Mouse (Mus musculus) embryonic facial prominence, embryonic 11.5 days (tissue): ENCODE data around the gene Syt3. TPM values are rescaled to one million over a fixed set of nuclear protein-coding genes. Genes with fewer than 3 reads are reported as not detected.
A peak's percentile ranks its signal among the peaks of the same experiment; 100 is the strongest.

Experiments used
- ATAC-seq: fragments of 200-750 bp; cut with Nextera tagmentation; replicated peaks from 2 replicates; pipeline ENCODE4 v1.8.0; 2017; ENCODE audit warnings: low read depth; ENCODE audit not compliant: insufficient number of reproducible peaks, low FRiP score, low TSS enrichment
- DNase-seq: peaks from one replicate; pipeline ENCODE4 v3.0.0-alpha.2; 2015; ENCODE audit warnings: low spot score
- H3K27ac ChIP-seq: fragments of 300-500 bp; sonication (generic); replicated peaks from 2 replicates; pipeline ENCODE4 v1.5.1; 2014; ENCODE audit warnings: mild to moderate bottlenecking, low read depth, low read length, control low read depth
- H3K27me3 ChIP-seq: fragments of 300-500 bp; sonication (generic); 2 replicates; pipeline ENCODE4 v1.6.1; 2014; ENCODE audit warnings: mild to moderate bottlenecking, low read length, moderate library complexity, mixed read lengths; ENCODE audit not compliant: control insufficient read depth, insufficient read depth
- H3K36me3 ChIP-seq: fragments of 300-500 bp; sonication (generic); replicated peaks from 2 replicates; pipeline ENCODE4 v1.6.1; 2014; ENCODE audit warnings: low read depth, mild to moderate bottlenecking, low read length, moderate library complexity, mixed read lengths; ENCODE audit not compliant: control insufficient read depth, insufficient read depth
- H3K4me1 ChIP-seq: fragments of 300-500 bp; sonication (generic); 2 replicates; pipeline ENCODE4 v1.6.1; 2014; ENCODE audit warnings: low read length, mixed read lengths; ENCODE audit not compliant: control insufficient read depth, insufficient read depth
- H3K4me2 ChIP-seq: fragments of 300-500 bp; sonication (generic); 2 replicates; pipeline ENCODE4 v1.6.1; 2014; ENCODE audit warnings: low read depth, mild to moderate bottlenecking, control low read depth, low read length, moderate library complexity
- H3K4me3 ChIP-seq: fragments of 300-500 bp; sonication (generic); 2 replicates; pipeline ENCODE4 v1.5.1; 2014; ENCODE audit warnings: low read depth, low read length, control low read depth
- H3K9ac ChIP-seq: fragments of 300-500 bp; sonication (generic); replicated peaks from 2 replicates; pipeline ENCODE4 v1.6.1; 2014; ENCODE audit warnings: mild to moderate bottlenecking, control low read depth, low read length
- H3K9me3 ChIP-seq: fragments of 300-500 bp; sonication (generic); replicated peaks from 2 replicates; pipeline ENCODE4 v1.6.1; 2016; ENCODE audit warnings: mild to moderate bottlenecking, low read length, inconsistent platforms, mixed read lengths; ENCODE audit not compliant: control insufficient read depth
- WGBS: fragments of 180-500 bp; shearing (Covaris S2); extraction: QIAGEN DNeasy Blood & Tissue Kit; methylation state at CpG from one replicate; pipeline ENCODE4 v1.1.7; 2014; 5-methylcytosine and 5-hydroxymethylcytosine counted together
- polyA plus RNA-seq: library from polyadenylated mRNA; unstranded; fragments of >200 nt; fragmentation: Nextera tagmentation; extraction: Ambion mirVana; gene quantifications from 2 replicates; pipeline ENCODE4 v1.2.1, GENCODE M21; 2014

Syt3 gene
- polyA plus RNA-seq = 1.4 and 1.9 TPM in 2 replicates

DNA sequence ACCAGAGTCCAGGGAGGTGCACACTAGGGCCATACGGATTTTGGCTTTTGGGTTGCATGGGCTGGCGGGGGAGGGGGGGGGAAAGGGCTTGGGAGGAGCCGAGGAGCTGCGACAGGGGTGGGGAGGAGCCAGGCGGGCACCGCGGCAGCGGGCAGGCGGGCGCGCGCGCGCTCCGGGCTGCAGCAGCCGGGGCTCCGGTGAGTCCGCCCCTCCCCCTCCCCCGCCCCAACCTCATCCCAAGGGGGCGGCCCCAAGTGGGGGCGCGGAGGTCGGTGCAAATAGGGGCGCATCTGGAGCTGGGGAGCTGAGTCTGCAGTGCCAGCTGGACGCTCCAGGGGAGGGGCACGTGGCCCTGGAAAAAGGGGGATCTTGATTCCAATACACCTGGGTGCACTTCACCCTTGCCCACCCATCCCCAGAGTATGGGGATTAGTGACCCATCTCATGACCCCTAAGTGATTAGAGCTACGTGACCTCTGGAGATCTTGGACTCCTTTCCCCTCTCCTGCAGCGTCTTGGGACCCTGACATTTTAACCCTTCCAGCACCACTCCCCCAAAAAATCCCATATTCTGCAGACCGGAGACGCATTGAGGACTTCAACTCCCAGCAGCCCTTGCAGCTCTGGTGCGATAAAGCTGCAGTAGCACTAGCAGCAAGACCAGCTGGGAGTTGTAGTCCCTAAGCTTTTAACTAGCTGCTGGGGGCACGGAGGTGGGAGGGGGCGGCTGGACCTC is at the start of gene Syt3:
Syt3 (plus strand) TSS at position 123 of the 736 bp plus-strand sequence.
- DNase-seq (peak; percentile 86), ATAC-seq (peak; percentile 84)
- Histone ChIP-seq H3K4me2 (peak within 1 kb of the TSS; percentile 92), H3K4me3 (peak within 1 kb of the TSS; percentile 50), H3K27me3 (0 out of 2 replicates have a peak, but pooled peaks cover 4% of the 10 kb centered on the region), H3K4me1 (no peaks in the 10 kb centered on the region; the same call in 1 of the 2 replicates), H3K27ac (no peak within 1 kb of the TSS), H3K9ac (peak within 1 kb of the TSS; percentile 55), H3K36me3 (no peaks in the 10 kb centered on the region), H3K9me3 (no peaks in the 10 kb centered on the region)
- under 1% methylated on average over 20 of the region's 33 CpGs for WGBS

DNA sequence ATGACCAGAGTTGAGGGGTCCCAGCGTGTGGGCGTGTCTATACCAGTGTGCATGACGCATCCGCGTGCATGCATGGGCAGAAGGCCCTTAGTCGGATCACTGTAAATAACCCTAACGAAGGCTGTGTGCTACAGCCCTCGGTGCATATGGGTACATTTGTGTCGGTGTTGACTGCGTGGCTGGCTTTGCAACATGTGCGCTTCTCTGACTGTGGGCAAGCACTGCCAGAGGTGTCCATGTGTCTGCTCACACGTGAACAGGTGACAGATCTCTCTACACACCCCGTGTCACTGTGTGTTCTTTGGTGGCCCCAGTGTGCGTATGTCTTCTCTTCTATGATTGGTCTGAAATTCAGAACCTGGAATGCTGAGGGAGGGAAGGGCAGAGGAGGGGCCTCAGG is 49.8 kb upstream of the Syt3 start:
- Histone ChIP-seq H3K9me3 (no peaks in the 10 kb centered on the region), H3K4me2 (no peak overlapping the region), H3K4me1 (no peaks in the 10 kb centered on the region), H3K27ac (no peak overlapping the region), H3K27me3 (peaks cover 44% of the 10 kb centered on the region), H3K9ac (no peak overlapping the region), H3K36me3 (no peaks in the 10 kb centered on the region), H3K4me3 (no peak overlapping the region)
- ATAC-seq (no peak), DNase-seq (no peak)
- WGBS = 72% methylated on average over 14 of the region's 14 CpGs

DNA sequence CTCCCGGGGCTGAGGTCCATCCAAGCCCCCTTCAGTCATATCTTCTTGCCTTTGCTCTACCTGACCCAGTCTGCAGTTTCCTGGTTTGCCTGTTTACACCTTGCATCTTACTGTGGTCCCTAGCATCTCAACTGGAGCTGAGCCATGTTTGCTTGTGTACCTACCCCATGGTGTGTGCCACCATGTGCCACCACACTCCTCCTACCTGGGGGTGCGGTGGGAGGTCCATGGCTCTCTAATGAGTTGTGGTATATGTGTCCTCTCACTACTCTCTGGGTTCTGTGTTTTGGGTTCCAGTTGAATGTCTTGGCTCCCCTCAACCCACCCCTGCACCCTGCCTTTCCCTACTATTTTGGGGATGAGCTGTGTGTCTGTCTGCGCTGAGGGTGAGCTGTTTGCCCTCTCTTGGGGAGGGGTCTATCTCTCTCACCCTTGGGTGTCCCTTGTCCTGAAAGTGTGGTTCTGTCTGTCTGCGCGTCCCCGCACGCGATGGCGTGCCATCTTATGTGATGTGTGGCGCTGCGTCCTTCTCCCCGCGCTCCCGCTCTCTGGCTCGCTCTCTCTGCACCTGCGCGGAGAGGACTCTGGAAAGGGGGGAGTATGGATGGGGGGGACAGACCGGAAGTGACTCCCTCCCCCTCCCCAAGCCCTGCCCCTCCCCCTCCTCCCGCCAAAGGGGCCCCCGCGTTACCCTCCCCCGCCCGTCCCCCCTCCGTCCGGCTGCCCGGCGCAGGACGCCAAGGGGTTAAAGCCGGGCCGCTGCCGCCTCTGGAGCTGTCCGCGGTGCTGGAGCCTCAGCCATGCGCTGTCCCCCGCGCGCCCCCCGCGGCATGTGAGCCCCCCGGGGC is 48.6 kb upstream of the Syt3 start:
- no peak; the same call in 1 of the 2 replicates for ATAC-seq
- Histone ChIP-seq H3K9ac (no peak overlapping the region), H3K27me3 (peaks cover 51% of the 10 kb centered on the region), H3K36me3 (no peaks in the 10 kb centered on the region), H3K4me1 (no peaks in the 10 kb centered on the region), H3K9me3 (no peaks in the 10 kb centered on the region), H3K27ac (no peak overlapping the region), H3K4me2 (peak overlapping the region; percentile 88), H3K4me3 (peak overlapping the region; percentile 43)
- DNase-seq = peak; percentile 76
- 4% methylated on average over 17 of the region's 40 CpGs for WGBS

DNA sequence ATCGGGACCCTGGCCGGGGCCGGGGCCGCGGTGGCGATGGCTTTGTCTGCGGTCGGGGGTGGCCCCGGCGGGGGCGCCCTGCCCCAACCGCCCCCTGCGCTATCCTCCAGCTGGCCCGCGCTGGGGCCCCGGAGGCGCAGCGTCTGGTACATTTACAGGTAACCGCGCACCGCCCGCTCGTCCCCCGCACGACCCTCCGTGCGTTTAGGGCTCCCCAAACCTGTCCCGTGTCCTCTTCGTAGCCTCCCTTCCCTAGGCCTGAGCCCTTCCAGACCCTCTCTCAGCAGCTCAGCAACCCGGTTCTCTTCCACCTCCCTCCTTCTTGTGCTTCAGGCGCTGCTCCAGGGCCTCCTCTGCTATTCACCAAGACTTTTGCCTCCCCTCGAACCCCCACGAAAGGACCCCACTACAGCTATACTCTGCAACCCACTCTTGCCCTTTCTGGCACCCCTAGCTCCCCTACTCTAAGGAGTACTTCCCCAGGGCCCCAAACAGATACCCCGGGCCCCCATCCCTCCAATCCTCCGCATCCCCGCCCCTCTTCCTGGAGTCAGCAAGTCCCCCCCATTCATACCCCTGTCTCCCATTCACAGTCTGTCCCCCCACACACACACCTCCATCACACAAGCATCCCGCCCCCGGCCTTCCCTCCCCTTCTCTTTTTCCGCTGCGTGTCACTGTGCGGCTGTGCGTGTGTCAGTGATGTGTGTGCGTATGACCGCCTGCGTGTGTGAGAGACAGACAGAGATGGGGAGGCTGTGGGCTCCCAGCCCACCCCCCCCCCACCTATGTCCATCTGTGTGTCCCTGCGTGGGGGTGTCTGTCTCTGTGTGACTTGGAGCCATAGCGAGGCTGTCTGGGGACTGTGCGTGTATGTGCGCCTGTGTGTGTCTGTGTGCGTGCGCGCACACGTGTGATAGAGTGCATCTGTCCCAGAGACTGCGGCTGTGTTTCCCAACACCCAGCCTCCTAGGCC is 47.6 kb upstream of the Syt3 start:
- Histone ChIP-seq H3K4me2 (peak overlapping the region; percentile 88), H3K9ac (no peak overlapping the region), H3K9me3 (no peaks in the 10 kb centered on the region), H3K36me3 (no peaks in the 10 kb centered on the region), H3K27me3 (peaks cover 51% of the 10 kb centered on the region), H3K4me3 (peak overlapping the region; percentile 43), H3K4me1 (no peaks in the 10 kb centered on the region), H3K27ac (no peak overlapping the region)
- DNase-seq (no peak), ATAC-seq (peak; percentile 30; the same call in 1 of the 2 replicates)
- WGBS = 2% methylated on average over 43 of the region's 54 CpGs

DNA sequence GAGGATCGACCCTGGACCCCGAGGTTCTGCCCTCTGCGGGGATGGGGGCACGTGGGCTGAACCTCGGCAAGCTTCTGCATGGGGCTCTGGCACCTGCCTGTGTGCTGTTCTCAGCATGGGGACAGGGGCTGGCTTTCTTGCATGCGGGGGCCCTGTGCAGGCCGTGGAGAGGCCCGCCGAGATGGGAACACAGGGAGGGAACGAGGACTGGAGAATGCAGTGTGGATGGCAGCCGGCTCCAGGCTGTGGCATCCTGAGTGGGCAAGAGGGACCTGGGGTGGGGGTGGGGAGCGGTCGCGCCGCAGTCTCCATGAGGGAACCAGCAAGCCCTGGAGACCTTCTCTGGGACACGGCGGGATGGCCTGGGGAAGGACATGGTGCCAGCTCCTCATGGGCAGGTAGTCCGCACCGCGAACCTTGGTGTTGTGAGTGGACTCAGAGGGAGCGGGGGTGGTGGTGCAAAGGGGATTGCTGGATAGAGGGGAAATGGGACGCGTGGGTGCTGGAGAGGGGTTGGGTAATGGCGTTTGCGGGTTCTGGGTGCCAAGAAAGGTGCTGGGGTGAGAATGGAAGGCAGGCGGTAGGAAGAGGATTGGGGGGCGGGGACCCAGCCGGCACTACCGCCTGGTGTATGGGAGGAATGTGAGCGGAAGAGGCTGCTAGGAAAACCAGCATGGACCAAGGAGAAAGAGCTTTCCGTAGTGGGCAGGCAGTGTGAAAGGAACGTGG is 46.6 kb upstream of the Syt3 start:
- no peak overlapping the region for H3K9ac ChIP-seq
- H3K27ac ChIP-seq = no peak overlapping the region
- H3K4me2 ChIP-seq = no peak overlapping the region
- H3K36me3 ChIP-seq = no peaks in the 10 kb centered on the region
- DNase-seq (no peak), ATAC-seq (no peak)
- H3K27me3 ChIP-seq = peaks cover 51% of the 10 kb centered on the region
- H3K4me1 ChIP-seq = no peaks in the 10 kb centered on the region
- H3K9me3 ChIP-seq = no peaks in the 10 kb centered on the region
- 3% methylated on average over 30 of the region's 32 CpGs for WGBS
- no peak overlapping the region for H3K4me3 ChIP-seq

DNA sequence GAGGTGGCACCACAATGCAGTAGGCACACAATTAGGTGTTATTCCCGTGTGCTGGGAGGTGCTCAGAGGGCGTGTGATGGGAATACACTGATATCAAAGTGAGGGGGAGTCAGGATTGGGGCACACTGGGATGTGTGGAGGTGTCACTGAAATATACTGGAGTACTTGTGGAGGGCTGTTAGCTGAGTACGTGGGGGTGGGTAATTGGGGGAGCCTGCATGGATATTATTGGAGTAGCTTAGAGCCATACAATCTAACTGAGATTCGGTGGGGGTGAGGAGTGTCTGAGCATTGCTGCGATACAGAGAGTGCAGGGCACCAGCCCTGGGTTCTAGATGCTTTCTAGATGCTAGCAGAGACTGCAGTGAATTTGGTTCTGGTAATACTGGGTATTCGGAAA is 43.7 kb upstream of the Syt3 start:
- H3K36me3 ChIP-seq = no peaks in the 10 kb centered on the region
- no peaks in the 10 kb centered on the region for H3K9me3 ChIP-seq
- no peak overlapping the region for H3K9ac ChIP-seq
- no peaks in the 10 kb centered on the region for H3K4me1 ChIP-seq
- H3K27ac ChIP-seq = no peak overlapping the region
- ATAC-seq = no peak
- H3K27me3 ChIP-seq = peaks cover 41% of the 10 kb centered on the region
- no peak overlapping the region for H3K4me3 ChIP-seq
- no peak for DNase-seq
- no peak overlapping the region for H3K4me2 ChIP-seq
- 72% methylated on average over 6 of the region's 6 CpGs for WGBS

DNA sequence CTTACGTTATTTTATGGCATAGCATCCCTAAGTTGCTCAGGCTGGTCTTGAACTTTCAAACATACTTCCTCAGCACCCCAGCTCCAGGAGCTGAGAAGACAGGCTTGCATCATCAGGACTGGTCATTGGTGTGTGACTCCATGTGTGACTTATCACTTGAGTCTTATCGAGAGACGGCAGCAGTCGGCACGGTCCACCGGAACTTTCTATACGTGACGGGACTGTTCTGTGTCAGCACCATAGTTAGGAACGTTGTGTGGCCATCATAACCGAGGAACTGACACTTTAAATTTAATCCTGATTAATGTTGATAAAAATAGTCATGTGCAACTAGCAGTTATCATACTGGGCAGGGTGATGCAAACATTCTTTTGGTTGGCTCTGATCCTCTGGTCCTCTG is 42.8 kb upstream of the Syt3 start:
- DNase-seq (no peak), ATAC-seq (no peak)
- WGBS = 88% methylated on average over 10 of the region's 10 CpGs
- Histone ChIP-seq H3K27me3 (peaks cover 33% of the 10 kb centered on the region), H3K9ac (no peak overlapping the region), H3K4me3 (no peak overlapping the region), H3K36me3 (no peaks in the 10 kb centered on the region), H3K9me3 (no peaks in the 10 kb centered on the region), H3K4me1 (no peaks in the 10 kb centered on the region), H3K27ac (no peak overlapping the region), H3K4me2 (no peak overlapping the region)
